Mouse (Mus musculus): Measurements from ENCODE around the gene Trib2. TPM values are rescaled to one million over a fixed set of nuclear protein-coding genes. Genes with fewer than 3 reads are reported as not detected.

Gene Trib2
- total RNA-seq, 1 experiment: 5.1 TPM

- no peak for DNase-seq (ENCODE audit: low read depth, low spot score)
- H3K27ac ChIP-seq (ENCODE audit: insufficient read depth, low read depth, low read length, poor library complexity, severe bottlenecking): no peak overlapping the region
- H3K4me3 ChIP-seq (ENCODE audit: insufficient read depth in 1 of 2, low read depth in 1 of 2, low read length in 2 of 2, poor library complexity in 1 of 2, severe bottlenecking in 1 of 2): no peak overlapping the region
- no peaks in the 10 kb centered on the region for H3K36me3 ChIP-seq (ENCODE audit: control insufficient read depth, insufficient read depth, low read length, poor library complexity, severe bottlenecking)
- H3K4me1 ChIP-seq (ENCODE audit: control insufficient read depth in 2 of 2, insufficient read depth in 2 of 2, low read length in 2 of 2, poor library complexity in 1 of 2): no peaks in the 10 kb centered on the region
- TF ChIP-seq ZNF384 (IDR thresholded peaks at IDR 0.05; ENCODE audit: low read depth, low read length): no peak
- TF ChIP-seq ZC3H11A (IDR thresholded peaks at IDR 0.05; ENCODE audit: borderline replicate concordance, low read depth, low read length): no peak
- no peak for TF ChIP-seq HCFC1 (IDR thresholded peaks at IDR 0.05; ENCODE audit: borderline replicate concordance, insufficient read depth, low read length)
- no peak for TF ChIP-seq CHD2 (IDR thresholded peaks at IDR 0.05; ENCODE audit: low read depth, low read length)
- no peak for TF ChIP-seq MAFK (IDR thresholded peaks at IDR 0.05; ENCODE audit: insufficient read depth, low read depth, low read length)
- no peaks in the 10 kb centered on the region for H3K9me3 ChIP-seq (ENCODE audit: control insufficient read depth, insufficient read depth, low read depth, low read length)
- in situ Hi-C loops (cut with MboI; ENCODE audit: low sequenced_read_pairs in 2 of 2, unreplicated experiment in 2 of 2): no loop called here
- no peak overlapping the region for H3K9ac ChIP-seq (ENCODE audit: insufficient read depth, low read depth, low read length, poor library complexity, severe bottlenecking)
Observed at GRCm38 (mm10) chr12:15850441-15850895, 33.7 kb upstream of the Trib2 start.

DNA sequence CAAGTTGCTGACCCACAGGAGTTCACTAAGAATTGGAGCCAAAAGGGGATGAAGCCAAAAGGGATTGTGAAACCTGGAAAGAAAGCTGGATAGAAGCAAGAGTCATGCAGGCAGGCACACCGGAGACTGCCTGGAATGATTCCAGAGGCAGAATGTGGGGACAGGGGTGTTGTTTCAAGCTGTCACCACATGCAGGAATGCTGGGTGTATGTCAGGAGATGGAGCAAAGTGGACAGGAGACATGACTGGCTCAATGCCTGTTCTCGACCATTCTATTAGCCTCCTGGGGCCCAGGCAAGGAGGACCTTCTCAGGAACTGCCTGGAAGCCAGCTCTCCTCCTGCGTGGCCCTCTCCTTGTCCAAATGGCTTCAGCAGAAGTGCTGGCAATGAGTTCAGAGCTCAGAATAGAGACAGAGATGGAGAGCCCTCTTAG, 33.2 kb upstream of the Trib2 start:
- H3K4me1 ChIP-seq (ENCODE audit: control insufficient read depth in 2 of 2, insufficient read depth in 2 of 2, low read length in 2 of 2, poor library complexity in 1 of 2): no peaks in the 10 kb centered on the region
- in situ Hi-C loops (cut with MboI; ENCODE audit: low sequenced_read_pairs in 2 of 2, unreplicated experiment in 2 of 2): no loop called here
- TF ChIP-seq MAFK (IDR thresholded peaks at IDR 0.05; ENCODE audit: insufficient read depth, low read depth, low read length) (no peak), ZC3H11A (IDR thresholded peaks at IDR 0.05; ENCODE audit: borderline replicate concordance, low read depth, low read length) (no peak), ZNF384 (IDR thresholded peaks at IDR 0.05; ENCODE audit: low read depth, low read length) (no peak), HCFC1 (IDR thresholded peaks at IDR 0.05; ENCODE audit: borderline replicate concordance, insufficient read depth, low read length) (no peak), CHD2 (IDR thresholded peaks at IDR 0.05; ENCODE audit: low read depth, low read length) (no peak)
- H3K36me3 ChIP-seq (ENCODE audit: control insufficient read depth, insufficient read depth, low read length, poor library complexity, severe bottlenecking): no peaks in the 10 kb centered on the region
- H3K27ac ChIP-seq (ENCODE audit: insufficient read depth, low read depth, low read length, poor library complexity, severe bottlenecking): no peak overlapping the region
- H3K9ac ChIP-seq (ENCODE audit: insufficient read depth, low read depth, low read length, poor library complexity, severe bottlenecking): no peak overlapping the region
- no peak overlapping the region for H3K4me3 ChIP-seq (ENCODE audit: insufficient read depth in 1 of 2, low read depth in 1 of 2, low read length in 2 of 2, poor library complexity in 1 of 2, severe bottlenecking in 1 of 2)
- DNase-seq (ENCODE audit: low read depth, low spot score): no peak
- no peaks in the 10 kb centered on the region for H3K9me3 ChIP-seq (ENCODE audit: control insufficient read depth, insufficient read depth, low read depth, low read length)

DNA sequence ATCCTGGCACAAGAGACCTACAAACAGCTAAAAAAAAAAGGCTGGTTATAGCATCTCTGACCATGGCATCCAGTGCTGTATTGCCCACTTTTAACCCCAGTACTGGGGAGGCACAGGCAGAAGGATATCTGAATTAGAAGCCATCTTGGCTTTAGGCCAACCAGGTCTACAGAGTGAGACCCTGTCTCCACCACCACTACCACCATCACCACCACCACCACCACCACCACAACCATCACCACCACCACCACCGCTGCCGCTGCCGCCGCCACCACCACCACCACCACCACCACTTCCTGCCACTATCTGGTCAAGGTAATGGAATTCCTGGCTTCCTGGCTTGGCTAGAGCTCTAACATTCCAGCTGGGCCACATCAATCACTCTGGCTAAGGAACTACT, 31.7 kb upstream of the Trib2 start:
- Histone ChIP-seq H3K4me1 (ENCODE audit: control insufficient read depth in 2 of 2, insufficient read depth in 2 of 2, low read length in 2 of 2, poor library complexity in 1 of 2) (no peaks in the 10 kb centered on the region), H3K9ac (ENCODE audit: insufficient read depth, low read depth, low read length, poor library complexity, severe bottlenecking) (no peak overlapping the region), H3K27ac (ENCODE audit: insufficient read depth, low read depth, low read length, poor library complexity, severe bottlenecking) (no peak overlapping the region), H3K36me3 (ENCODE audit: control insufficient read depth, insufficient read depth, low read length, poor library complexity, severe bottlenecking) (no peaks in the 10 kb centered on the region), H3K4me3 (ENCODE audit: insufficient read depth in 1 of 2, low read depth in 1 of 2, low read length in 2 of 2, poor library complexity in 1 of 2, severe bottlenecking in 1 of 2) (no peak overlapping the region), H3K9me3 (ENCODE audit: control insufficient read depth, insufficient read depth, low read depth, low read length) (no peaks in the 10 kb centered on the region)
- in situ Hi-C loops (cut with MboI; ENCODE audit: low sequenced_read_pairs in 2 of 2, unreplicated experiment in 2 of 2): no loop called here
- DNase-seq (ENCODE audit: low read depth, low spot score): no peak
- TF ChIP-seq MAFK (IDR thresholded peaks at IDR 0.05; ENCODE audit: insufficient read depth, low read depth, low read length) (no peak), ZNF384 (IDR thresholded peaks at IDR 0.05; ENCODE audit: low read depth, low read length) (no peak), CHD2 (IDR thresholded peaks at IDR 0.05; ENCODE audit: low read depth, low read length) (no peak), ZC3H11A (IDR thresholded peaks at IDR 0.05; ENCODE audit: borderline replicate concordance, low read depth, low read length) (no peak), HCFC1 (IDR thresholded peaks at IDR 0.05; ENCODE audit: borderline replicate concordance, insufficient read depth, low read length) (no peak)

DNA sequence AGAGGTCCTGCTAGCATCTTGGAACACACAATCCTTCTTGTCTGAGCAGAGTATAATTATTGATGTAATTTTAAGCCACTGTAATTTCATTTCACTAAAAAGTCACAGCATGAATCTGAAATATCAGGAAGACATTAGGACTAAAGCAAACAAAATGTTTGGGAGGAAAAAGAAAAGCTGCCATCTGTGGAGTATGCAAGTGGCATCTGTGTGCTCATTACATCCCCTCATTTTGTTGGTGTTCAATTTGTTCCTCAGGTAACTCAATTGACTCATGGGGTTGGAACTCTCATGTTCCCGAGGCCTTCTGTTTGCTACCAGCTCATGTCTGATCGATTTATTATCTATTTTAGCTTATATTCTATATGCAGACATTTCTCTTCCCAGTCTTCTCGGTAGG, 28.0 kb upstream of the Trib2 start:
- no peak overlapping the region for H3K27ac ChIP-seq (ENCODE audit: insufficient read depth, low read depth, low read length, poor library complexity, severe bottlenecking)
- in situ Hi-C loops (cut with MboI; ENCODE audit: low sequenced_read_pairs in 2 of 2, unreplicated experiment in 2 of 2): no loop called here
- TF ChIP-seq HCFC1 (IDR thresholded peaks at IDR 0.05; ENCODE audit: borderline replicate concordance, insufficient read depth, low read length) (no peak), MAFK (IDR thresholded peaks at IDR 0.05; ENCODE audit: insufficient read depth, low read depth, low read length) (no peak), ZNF384 (IDR thresholded peaks at IDR 0.05; ENCODE audit: low read depth, low read length) (no peak), ZC3H11A (IDR thresholded peaks at IDR 0.05; ENCODE audit: borderline replicate concordance, low read depth, low read length) (no peak), CHD2 (IDR thresholded peaks at IDR 0.05; ENCODE audit: low read depth, low read length) (no peak)
- no peaks in the 10 kb centered on the region for H3K36me3 ChIP-seq (ENCODE audit: control insufficient read depth, insufficient read depth, low read length, poor library complexity, severe bottlenecking)
- H3K9me3 ChIP-seq (ENCODE audit: control insufficient read depth, insufficient read depth, low read depth, low read length): no peaks in the 10 kb centered on the region
- H3K4me3 ChIP-seq (ENCODE audit: insufficient read depth in 1 of 2, low read depth in 1 of 2, low read length in 2 of 2, poor library complexity in 1 of 2, severe bottlenecking in 1 of 2): no peak overlapping the region
- H3K9ac ChIP-seq (ENCODE audit: insufficient read depth, low read depth, low read length, poor library complexity, severe bottlenecking): no peak overlapping the region
- H3K4me1 ChIP-seq (ENCODE audit: control insufficient read depth in 2 of 2, insufficient read depth in 2 of 2, low read length in 2 of 2, poor library complexity in 1 of 2): no peaks in the 10 kb centered on the region
- DNase-seq (ENCODE audit: low read depth, low spot score): no peak

Data from ES-E14 (cell line).